Mouse (Mus musculus) forebrain, postnatal 0 days (tissue): Measurements from ENCODE around the gene Fgf4. TPM values are rescaled to one million over a fixed set of nuclear protein-coding genes. Genes with fewer than 3 reads are reported as not detected.

ENCODE experiments used
- ATAC-seq: fragments of 200-750 bp; cut with Nextera tagmentation; 2 replicates; pipeline ENCODE4 v1.8.0; 2017; ENCODE audit warnings: mild to moderate bottlenecking, moderate library complexity
- DNase-seq: peaks from one replicate; pipeline ENCODE4 v3.0.0-alpha.2; 2015
- H3K27ac ChIP-seq: fragments of 300-500 bp; sonication (generic); 2 replicates; pipeline ENCODE4 v1.5.1; 2014; ENCODE audit warnings: low read depth, mild to moderate bottlenecking, antibody characterized with exemption, low read length, moderate library complexity, mixed read lengths
- H3K27me3 ChIP-seq: fragments of 300-500 bp; sonication (generic); 2 replicates; pipeline ENCODE4 v1.6.1; 2014; ENCODE audit warnings: mild to moderate bottlenecking, low read length, mixed read lengths; ENCODE audit not compliant: insufficient read depth
- H3K36me3 ChIP-seq: fragments of 300-500 bp; sonication (generic); 2 replicates; pipeline ENCODE4 v1.6.1; 2014; ENCODE audit warnings: mild to moderate bottlenecking, moderate library complexity; ENCODE audit not compliant: insufficient read depth
- H3K4me1 ChIP-seq: fragments of 300-500 bp; sonication (generic); 2 replicates; pipeline ENCODE4 v1.6.1; 2014; ENCODE audit warnings: antibody characterized with exemption; ENCODE audit not compliant: insufficient read depth
- H3K4me2 ChIP-seq: fragments of 300-500 bp; sonication (generic); 2 replicates; pipeline ENCODE4 v1.6.1; 2014; ENCODE audit warnings: low read depth, mild to moderate bottlenecking, moderate library complexity
- H3K4me3 ChIP-seq: fragments of 300-500 bp; sonication (generic); 2 replicates; pipeline ENCODE4 v1.5.1; 2014; ENCODE audit warnings: low read depth, low read length, mixed read lengths
- H3K9ac ChIP-seq: fragments of 300-500 bp; sonication (generic); 2 replicates; pipeline ENCODE4 v1.6.1; 2014; ENCODE audit warnings: mild to moderate bottlenecking
- H3K9me3 ChIP-seq: fragments of 300-500 bp; sonication (generic); 2 replicates; pipeline ENCODE4 v1.6.1; 2016; ENCODE audit warnings: low read length
- CTCF ChIP-seq: sonication (generic); IDR thresholded peaks from 2 replicates; pipeline ENCODE4 v1.5.1; 2016; ENCODE audit warnings: antibody characterized with exemption, control low read depth, low read depth
- WGBS: fragments of 180-500 bp; shearing (Covaris S2); extraction: QIAGEN DNeasy Blood & Tissue Kit; methylation state at CpG from one replicate; pipeline ENCODE4 v1.1.7; 2014; 5-methylcytosine and 5-hydroxymethylcytosine counted together
- polyA plus RNA-seq: library from polyadenylated mRNA; unstranded; fragments of >200 nt; fragmentation: Nextera tagmentation; extraction: Ambion mirVana; gene quantifications from 2 replicates; pipeline ENCODE4 v1.2.1, GENCODE M21; 2015
- total RNA-seq: library from RNA; depleted of rRNA; stranded (reverse); fragments of >200 nt; gene quantifications from 2 replicates; pipeline ENCODE4 v1.2.3, GENCODE M21; 2014

Gene Fgf4
- total and polyA plus RNA-seq, 2 experiments from 2014 or later = not detected

GRCm38 (mm10) chr7:144857826-144858342 is 10.7 kb downstream of the Fgf4 start:
- TF ChIP-seq CTCF = no peak
- no peaks in the 10 kb centered on the region for H3K36me3 ChIP-seq
- H3K9me3 ChIP-seq = no peaks in the 10 kb centered on the region
- no peak overlapping the region for H3K4me3 ChIP-seq
- no peak overlapping the region for H3K9ac ChIP-seq
- ATAC-seq (no peak), DNase-seq (no peak)
- 75% methylated on average over 3 of the region's 3 CpGs for WGBS
- H3K4me1 ChIP-seq = no peaks in the 10 kb centered on the region
- H3K27me3 ChIP-seq = peaks cover 32% of the 10 kb centered on the region
- no peak overlapping the region for H3K27ac ChIP-seq
- no peak overlapping the region for H3K4me2 ChIP-seq

- H3K4me1 ChIP-seq = no peaks in the 10 kb centered on the region
- TF ChIP-seq CTCF = no peak
- WGBS = 91% methylated on average over 1 of the region's 1 CpGs
- H3K27ac ChIP-seq = no peak overlapping the region
- H3K4me2 ChIP-seq = no peak overlapping the region
- peaks cover 39% of the 10 kb centered on the region for H3K27me3 ChIP-seq
- H3K9me3 ChIP-seq = no peaks in the 10 kb centered on the region
- no peak for ATAC-seq
- no peaks in the 10 kb centered on the region for H3K36me3 ChIP-seq
- DNase-seq = no peak
- no peak overlapping the region for H3K4me3 ChIP-seq
- no peak overlapping the region for H3K9ac ChIP-seq
Observed at GRCm38 (mm10) chr7:144858702-144859101, 11.5 kb downstream of the Fgf4 start.

- Histone ChIP-seq H3K36me3 (no peaks in the 10 kb centered on the region), H3K27ac (no peak overlapping the region), H3K4me2 (peak overlapping the region; percentile 19), H3K4me1 (no peaks in the 10 kb centered on the region), H3K9ac (no peak overlapping the region), H3K27me3 (peaks cover 58% of the 10 kb centered on the region), H3K9me3 (no peaks in the 10 kb centered on the region), H3K4me3 (peak overlapping the region; percentile 16)
- 1% methylated on average over 67 of the region's 72 CpGs for WGBS
- TF ChIP-seq CTCF = no peak
- ATAC-seq (no peak), DNase-seq (no peak)
Observed at GRCm38 (mm10) chr7:144861056-144861768, 14.0 kb downstream of the Fgf4 start.

GRCm38 (mm10) chr7:144861769-144862070 is 14.6 kb downstream of the Fgf4 start:
- no peak for TF ChIP-seq CTCF
- WGBS = under 1% methylated on average over 27 of the region's 28 CpGs
- ATAC-seq (no peak), DNase-seq (no peak)
- Histone ChIP-seq H3K4me2 (peak overlapping the region; percentile 19; the same call in 1 of the 2 replicates), H3K4me3 (peak overlapping the region; percentile 16; the same call in 1 of the 2 replicates), H3K4me1 (no peaks in the 10 kb centered on the region), H3K9me3 (no peaks in the 10 kb centered on the region), H3K27ac (no peak overlapping the region), H3K27me3 (peaks cover 59% of the 10 kb centered on the region), H3K9ac (no peak overlapping the region), H3K36me3 (no peaks in the 10 kb centered on the region)

DNA sequence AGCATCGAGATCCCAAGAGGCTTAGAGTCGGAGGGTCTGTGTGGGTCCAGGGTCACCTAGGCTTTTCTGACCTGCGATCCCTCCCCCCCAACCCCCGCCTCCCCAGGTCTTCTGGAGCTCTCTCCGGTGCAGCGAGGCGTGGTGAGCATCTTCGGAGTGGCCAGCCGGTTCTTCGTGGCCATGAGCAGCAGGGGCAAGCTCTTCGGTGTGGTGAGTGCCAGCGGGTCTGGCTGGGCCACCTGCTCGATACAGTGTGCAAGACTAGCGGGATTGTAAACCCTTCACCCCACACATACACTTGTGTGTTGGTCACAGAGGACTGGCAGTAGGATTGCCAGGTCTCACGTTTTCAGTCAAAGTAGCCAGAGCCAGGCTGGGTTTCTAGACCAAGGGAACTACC is 15.0 kb downstream of the Fgf4 start:
- DNase-seq (no peak), ATAC-seq (no peak)
- H3K36me3 ChIP-seq = no peaks in the 10 kb centered on the region
- H3K4me1 ChIP-seq = no peaks in the 10 kb centered on the region
- H3K4me3 ChIP-seq = no peak overlapping the region
- WGBS = under 1% methylated on average over 15 of the region's 15 CpGs
- H3K4me2 ChIP-seq = no peak overlapping the region; the same call in 1 of the 2 replicates
- no peaks in the 10 kb centered on the region for H3K9me3 ChIP-seq
- TF ChIP-seq CTCF = no peak
- H3K9ac ChIP-seq = no peak overlapping the region
- H3K27ac ChIP-seq = no peak overlapping the region
- H3K27me3 ChIP-seq = peaks cover 59% of the 10 kb centered on the region

DNA sequence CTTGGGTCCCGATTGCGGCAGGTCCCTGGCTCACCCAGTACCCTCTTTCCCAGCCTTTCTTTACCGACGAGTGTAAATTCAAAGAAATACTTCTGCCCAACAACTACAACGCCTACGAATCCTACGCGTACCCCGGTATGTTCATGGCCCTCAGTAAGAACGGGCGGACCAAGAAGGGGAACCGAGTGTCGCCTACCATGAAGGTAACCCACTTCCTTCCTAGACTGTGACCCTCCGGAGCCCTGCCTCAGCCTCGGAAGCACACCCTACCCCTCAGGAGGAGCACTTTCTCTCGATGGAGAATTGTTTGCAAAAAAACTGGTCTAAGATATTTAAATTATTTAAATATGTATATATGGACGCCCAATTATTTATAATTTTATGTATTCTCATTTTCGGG is 15.5 kb downstream of the Fgf4 start:
- ATAC-seq = no peak
- WGBS = 3% methylated on average over 18 of the region's 18 CpGs

GRCm38 (mm10) chr7:144863196-144863595 is 16.0 kb downstream of the Fgf4 start:
- peaks cover 59% of the 10 kb centered on the region for H3K27me3 ChIP-seq
- no peak overlapping the region for H3K4me3 ChIP-seq
- no peak for DNase-seq
- no peak for ATAC-seq
- no peak overlapping the region for H3K27ac ChIP-seq
- no peak overlapping the region for H3K4me2 ChIP-seq
- H3K4me1 ChIP-seq = no peaks in the 10 kb centered on the region
- TF ChIP-seq CTCF = no peak
- H3K9ac ChIP-seq = no peak overlapping the region
- 6% methylated on average over 11 of the region's 11 CpGs for WGBS
- H3K9me3 ChIP-seq = no peaks in the 10 kb centered on the region
- no peaks in the 10 kb centered on the region for H3K36me3 ChIP-seq

More for the DNA sequence above, 15.5 kb downstream of the Fgf4 start:
- DNase-seq = no peak
- Histone ChIP-seq H3K27me3 (peaks cover 59% of the 10 kb centered on the region), H3K9ac (no peak overlapping the region), H3K4me2 (no peak overlapping the region), H3K4me1 (no peaks in the 10 kb centered on the region), H3K27ac (no peak overlapping the region), H3K9me3 (no peaks in the 10 kb centered on the region), H3K36me3 (no peaks in the 10 kb centered on the region), H3K4me3 (no peak overlapping the region)
- TF ChIP-seq CTCF = no peak
